Mouse (Mus musculus) cerebellum, adult 11-12 months (tissue): ENCODE data around the gene Fcgr4.
"Not testable (repeated sequence)": the region's sequence is repeated elsewhere in the genome, so short reads cannot be mapped to it uniquely, and the experiment has no call there.

ENCODE experiments used
- DNase-seq: peaks from one replicate; pipeline ENCODE4 v3.0.0; 2022

Fcgr4 gene

GRCm38 (mm10) chr1:171060392-171060791, 41.7 kb downstream of the Fcgr4 start:
- no peak for DNase-seq

DNA sequence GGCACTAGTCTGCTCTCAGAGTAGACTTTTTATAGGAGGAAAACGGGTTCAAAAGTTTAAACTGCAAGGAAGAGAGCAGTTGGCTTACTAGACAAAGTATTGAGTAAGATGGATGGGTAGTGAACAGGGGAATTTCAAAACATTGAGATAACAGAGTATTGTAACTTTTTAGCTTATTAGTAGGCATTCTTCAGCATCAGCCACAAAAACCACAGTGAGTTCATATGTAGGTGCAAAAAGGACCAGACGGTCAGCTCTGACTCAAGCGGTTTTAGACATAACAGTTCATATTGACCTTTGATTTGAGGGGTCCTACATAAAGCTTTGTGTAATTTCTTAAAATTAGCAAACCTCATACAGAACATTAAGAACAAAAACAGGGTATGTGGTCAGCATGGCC, 42.8 kb downstream of the Fcgr4 start:
- no peak for DNase-seq

DNA sequence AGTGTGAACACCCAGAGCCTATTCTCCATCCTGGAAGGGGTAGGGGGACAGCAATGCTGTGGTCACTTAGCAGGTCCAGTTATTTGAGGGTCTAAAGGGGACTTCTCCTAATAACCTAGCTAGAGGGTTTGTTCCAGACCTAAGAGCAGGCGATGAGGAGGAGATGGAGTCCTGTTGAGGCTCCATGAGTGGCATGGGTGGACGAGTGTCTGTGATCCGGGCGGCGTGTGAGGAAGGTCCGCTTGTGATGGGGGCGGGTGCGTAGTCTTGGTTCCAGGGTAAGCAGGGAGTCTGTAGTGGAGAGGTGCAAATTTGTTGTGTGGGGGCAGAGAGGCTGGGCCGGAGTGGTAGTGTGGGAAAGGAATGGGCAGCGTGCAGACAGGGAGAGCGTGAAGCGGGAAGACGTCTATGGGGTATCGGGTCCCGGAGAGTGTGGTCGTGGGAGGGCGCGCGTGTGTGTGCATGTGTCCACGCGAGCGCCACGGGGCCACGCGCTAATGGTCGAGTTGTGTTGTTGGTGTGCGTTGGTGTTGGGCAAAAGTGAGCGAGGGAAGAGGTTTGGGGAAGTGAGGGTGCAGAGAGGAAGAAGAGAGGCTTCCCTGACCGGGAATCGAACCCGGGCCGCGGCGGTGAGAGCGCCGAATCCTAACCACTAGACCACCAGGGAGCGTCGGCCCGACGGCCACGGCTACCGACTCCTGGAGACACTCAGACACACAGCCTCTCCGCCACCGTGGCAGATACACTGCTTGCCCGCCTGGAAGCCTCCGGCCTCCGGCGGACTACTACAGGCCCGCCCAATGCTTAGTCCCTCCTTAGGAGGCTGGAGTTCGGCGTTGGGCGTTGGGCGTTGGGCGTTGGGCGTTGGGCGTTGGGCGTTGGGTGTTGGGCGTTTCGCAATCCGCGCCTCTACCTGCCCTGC, 45.1 kb downstream of the Fcgr4 start:
- not testable (repeated sequence) for DNase-seq

- DNase-seq, result peak; percentile 59
These were observed 45.9 kb downstream of the Fcgr4 start, which contains the start of gene Fcgr3 for GRCm38 (mm10) chr1:171064491-171065242. Gene Fcgr3 (minus strand): TSS chr1:171064935.

DNA sequence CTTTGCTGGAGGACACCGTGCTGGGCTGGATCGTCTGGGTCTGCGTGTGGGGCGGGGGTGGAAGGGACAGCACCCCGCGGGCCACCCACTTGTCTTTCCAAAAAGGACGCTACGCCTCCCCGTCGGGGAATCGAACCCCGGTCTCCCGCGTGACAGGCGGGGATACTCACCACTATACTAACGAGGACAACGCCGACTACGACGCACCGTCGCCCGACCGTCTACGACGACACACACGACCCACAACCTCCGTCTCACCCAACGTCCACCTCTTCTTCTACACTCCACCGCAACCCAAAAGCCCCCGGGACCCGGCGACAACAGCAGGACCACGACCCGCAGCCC, 46.5 kb downstream of the Fcgr4 start:
- DNase-seq, result not testable (repeated sequence)

DNA sequence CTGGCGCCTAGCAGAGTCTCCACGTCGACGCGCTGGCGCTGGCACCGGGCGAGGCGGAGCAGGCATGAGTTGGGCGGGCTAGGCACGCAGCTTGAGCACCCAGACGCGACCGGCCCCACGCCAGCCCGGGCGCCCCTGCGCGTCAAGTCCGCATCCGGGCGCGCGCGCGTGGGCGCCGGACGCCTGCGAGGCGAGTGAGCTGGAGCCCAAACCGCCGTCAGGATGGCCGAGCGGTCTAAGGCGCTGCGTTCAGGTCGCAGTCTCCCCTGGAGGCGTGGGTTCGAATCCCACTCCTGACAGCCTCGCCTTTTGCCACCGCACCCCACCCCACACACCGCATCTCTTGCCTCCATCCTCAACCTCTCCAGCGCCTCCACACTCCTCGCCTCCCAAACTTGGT, 47.0 kb downstream of the Fcgr4 start:
- not testable (repeated sequence) for DNase-seq

- DNase-seq, result not testable (repeated sequence)
These were observed 47.9 kb downstream of the Fcgr4 start for GRCm38 (mm10) chr1:171066583-171066982.

GRCm38 (mm10) chr1:171067928-171068327, 49.2 kb downstream of the Fcgr4 start:
- not testable (repeated sequence) for DNase-seq

GRCm38 (mm10) chr1:171069508-171069907, 50.8 kb downstream of the Fcgr4 start:
- DNase-seq, result not testable (repeated sequence)

- not testable (repeated sequence) for DNase-seq
These were observed 52.2 kb downstream of the Fcgr4 start for GRCm38 (mm10) chr1:171070879-171071278.

GRCm38 (mm10) chr1:171071726-171072125, 53.0 kb downstream of the Fcgr4 start:
- not testable (repeated sequence) for DNase-seq

DNA sequence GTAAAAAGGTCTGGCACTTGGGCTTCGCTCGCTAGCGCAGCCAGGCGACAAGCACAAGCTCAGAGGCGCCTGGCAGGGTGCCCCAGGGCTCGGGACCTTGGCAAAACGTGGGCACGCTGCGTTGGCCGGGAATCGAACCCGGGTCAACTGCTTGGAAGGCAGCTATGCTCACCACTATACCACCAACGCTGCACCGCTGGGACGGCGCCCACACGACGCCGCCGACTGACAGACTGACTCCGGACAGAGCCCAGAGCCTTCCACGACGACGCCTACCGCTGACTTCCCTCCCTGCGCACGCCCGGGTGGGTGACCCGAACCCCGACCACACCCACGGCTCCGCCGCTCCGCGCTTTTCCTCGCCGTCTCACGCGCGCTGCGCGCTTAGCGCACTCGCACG, 53.5 kb downstream of the Fcgr4 start:
- DNase-seq, result not testable (repeated sequence)

DNA sequence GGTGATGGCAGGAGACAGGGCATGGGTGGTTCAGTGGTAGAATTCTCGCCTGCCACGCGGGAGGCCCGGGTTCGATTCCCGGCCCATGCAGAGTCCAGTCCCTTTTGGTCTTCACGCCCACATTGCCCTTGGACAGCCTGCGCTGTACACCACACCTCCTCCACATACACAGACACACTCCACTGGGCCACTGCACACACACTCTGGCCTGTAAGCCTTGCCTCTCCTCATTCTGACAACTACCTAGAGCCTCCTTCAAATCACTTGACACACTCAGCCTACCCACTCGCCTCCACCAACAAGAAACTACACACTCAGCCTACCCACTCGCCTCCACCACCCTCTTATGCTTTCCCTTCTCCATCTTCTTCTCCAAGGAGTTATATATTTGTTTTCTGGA, 55.6 kb downstream of the Fcgr4 start:
- not testable (repeated sequence) for DNase-seq

DNA sequence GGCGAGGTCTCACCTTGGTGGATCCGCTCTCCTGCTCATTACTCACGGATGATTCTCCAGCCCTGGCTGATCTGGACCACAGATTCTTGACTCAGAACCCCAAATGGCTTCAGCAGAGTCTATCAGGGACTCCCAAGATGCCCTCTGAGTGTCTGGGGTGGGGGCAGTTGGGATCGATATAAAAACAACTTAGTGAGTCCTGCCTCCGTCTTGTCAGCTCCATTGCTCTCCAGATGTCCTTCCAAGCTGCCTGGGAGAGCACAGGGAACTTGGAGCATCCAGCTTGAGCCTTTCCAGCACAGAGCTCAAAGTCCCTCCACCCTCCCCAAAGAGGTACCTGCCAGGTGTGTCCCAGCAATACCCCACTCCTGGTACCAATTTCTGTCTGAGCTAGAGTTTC, 57.5 kb downstream of the Fcgr4 start:
- not testable (repeated sequence) for DNase-seq

GRCm38 (mm10) chr1:171077192-171077591, 58.5 kb downstream of the Fcgr4 start:
- DNase-seq, result not testable (repeated sequence)

- DNase-seq, result not testable (repeated sequence)
These were observed 59.2 kb downstream of the Fcgr4 start for GRCm38 (mm10) chr1:171077955-171078354.

DNA sequence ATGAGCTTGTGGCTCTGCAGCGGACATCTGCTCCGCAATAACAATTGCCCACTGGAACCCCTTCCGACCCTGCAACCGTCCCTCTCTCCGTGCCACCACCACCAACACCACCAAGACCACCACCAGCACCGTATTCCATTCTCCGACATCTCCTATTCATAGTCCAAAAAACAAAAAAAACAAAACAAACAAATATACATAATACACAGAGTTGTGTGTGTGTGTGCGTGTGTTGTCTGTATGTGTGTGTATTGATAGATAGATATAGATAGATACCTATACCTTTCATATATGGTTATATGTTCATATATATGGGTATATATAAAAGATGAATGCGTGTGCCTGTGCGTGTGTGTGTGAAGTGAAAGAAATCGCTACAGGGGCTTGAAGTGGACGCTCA, 59.7 kb downstream of the Fcgr4 start:
- not testable (repeated sequence) for DNase-seq

DNA sequence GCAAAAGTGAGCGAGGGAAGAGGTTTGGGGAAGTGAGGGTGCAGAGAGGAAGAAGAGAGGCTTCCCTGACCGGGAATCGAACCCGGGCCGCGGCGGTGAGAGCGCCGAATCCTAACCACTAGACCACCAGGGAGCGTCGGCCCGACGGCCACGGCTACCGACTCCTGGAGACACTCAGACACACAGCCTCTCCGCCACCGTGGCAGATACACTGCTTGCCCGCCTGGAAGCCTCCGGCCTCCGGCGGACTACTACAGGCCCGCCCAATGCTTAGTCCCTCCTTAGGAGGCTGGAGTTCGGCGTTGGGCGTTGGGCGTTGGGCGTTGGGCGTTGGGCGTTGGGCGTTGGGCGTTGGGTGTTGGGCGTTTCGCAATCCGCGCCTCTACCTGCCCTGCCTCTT, 60.6 kb downstream of the Fcgr4 start:
- DNase-seq, result not testable (repeated sequence)
